ENCODE assay signal across 17 mouse cellular contexts in genomic region chr4:86158551-86158950, GRCm38 (mm10).
"Had no signal": no experiment of that assay in that cellular context is flagged by ENCODE, and none has a peak within 500 bp of the region (broad histone marks: within the 10 kb centered on the region; RNA-seq: fewer than 3 reads in every experiment).

No protein-coding gene starts in this region.

- ATAC-seq: lung, postnatal 0 days; midbrain, embryonic 13.5 days; midbrain, embryonic 15.5 days had no signal

- H3K9me3 ChIP-seq: lung, embryonic 15.5 days; megakaryocyte, embryonic 14.5 days; midbrain, embryonic 13.5 days; midbrain, embryonic 15.5 days; neural tube, embryonic 12.5 days; stomach, embryonic 15.5 days had no signal

- H3K27ac ChIP-seq: lung, embryonic 15.5 days; macrophage; midbrain, embryonic 13.5 days; midbrain, embryonic 15.5 days; neural tube, embryonic 12.5 days; stomach, embryonic 15.5 days; stomach, postnatal 0 days had no signal

- H3K9ac ChIP-seq: lung, embryonic 15.5 days; midbrain, embryonic 13.5 days; midbrain, embryonic 15.5 days; neural tube, embryonic 12.5 days; stomach, embryonic 15.5 days had no signal

- H3K4me1 ChIP-seq: lung, embryonic 15.5 days; megakaryocyte, embryonic 14.5 days; midbrain, embryonic 13.5 days; midbrain, embryonic 15.5 days; neural tube, embryonic 12.5 days; stomach, embryonic 15.5 days had no signal

- H3K4me2 ChIP-seq: lung, embryonic 15.5 days; midbrain, embryonic 11.5 days; midbrain, embryonic 13.5 days; midbrain, embryonic 15.5 days; neural tube, embryonic 12.5 days; stomach, embryonic 15.5 days had no signal

- DNase-seq: lung, adult 2 months; lung, postnatal 14 days; lung, postnatal 36 days; right cerebral cortex, postnatal 14 days; thymus, adult 2 months; thymus, postnatal 25 days; thymus, postnatal 4 days had no signal

- H3K27me3 ChIP-seq: lung, embryonic 15.5 days; megakaryocyte, embryonic 14.5 days; midbrain, embryonic 13.5 days; midbrain, embryonic 15.5 days; neural tube, embryonic 12.5 days; stomach, embryonic 15.5 days had no signal

- H3K4me3 ChIP-seq: lung, embryonic 15.5 days; megakaryocyte, embryonic 14.5 days; midbrain, embryonic 13.5 days; midbrain, embryonic 15.5 days; neural tube, embryonic 12.5 days; stomach, embryonic 15.5 days had no signal

- H3K36me3 ChIP-seq: lung, embryonic 15.5 days; midbrain, embryonic 13.5 days; midbrain, embryonic 15.5 days; neural tube, embryonic 12.5 days; stomach, embryonic 15.5 days had no signal
